Mouse (Mus musculus) midbrain, embryonic 13.5 days (tissue): ENCODE measurements around the gene Egln2. TPM values are rescaled to one million over a fixed set of nuclear protein-coding genes. Genes with fewer than 3 reads are reported as not detected.
A peak's percentile ranks its signal among the peaks of the same experiment; 100 is the strongest.

Experiments
- ATAC-seq: fragments of 200-750 bp; cut with Nextera tagmentation; 2 replicates; pipeline ENCODE4 v1.8.0; 2017; ENCODE audit warnings: mild to moderate bottlenecking, moderate TSS enrichment, moderate library complexity
- H3K27ac ChIP-seq: fragments of 300-500 bp; sonication (generic); 2 replicates; pipeline ENCODE4 v1.5.1; 2015; ENCODE audit warnings: inconsistent platforms, mild to moderate bottlenecking, moderate library complexity
- H3K27me3 ChIP-seq: fragments of 300-500 bp; sonication (generic); 2 replicates; pipeline ENCODE4 v1.6.1; 2015; ENCODE audit warnings: mild to moderate bottlenecking, inconsistent platforms
- H3K36me3 ChIP-seq: fragments of 300-500 bp; sonication (generic); 2 replicates; pipeline ENCODE4 v1.6.1; 2015; ENCODE audit warnings: mild to moderate bottlenecking, inconsistent platforms
- H3K4me1 ChIP-seq: fragments of 300-500 bp; sonication (generic); replicated peaks from 2 replicates; pipeline ENCODE4 v1.6.1; 2015; ENCODE audit warnings: inconsistent platforms
- H3K4me2 ChIP-seq: fragments of 300-500 bp; sonication (generic); replicated peaks from 2 replicates; pipeline ENCODE4 v1.6.1; 2015; ENCODE audit warnings: moderate library complexity, mild to moderate bottlenecking, inconsistent platforms
- H3K4me3 ChIP-seq: fragments of 300-500 bp; sonication (generic); replicated peaks from 2 replicates; pipeline ENCODE4 v1.5.1; 2015; ENCODE audit warnings: mild to moderate bottlenecking, inconsistent platforms
- H3K9ac ChIP-seq: fragments of 300-500 bp; sonication (generic); replicated peaks from 2 replicates; pipeline ENCODE4 v1.6.1; 2015; ENCODE audit warnings: mild to moderate bottlenecking, inconsistent platforms
- H3K9me3 ChIP-seq: fragments of 300-500 bp; sonication (generic); 2 replicates; pipeline ENCODE4 v1.6.1; 2016; ENCODE audit warnings: mild to moderate bottlenecking, inconsistent platforms
- WGBS: fragments of 180-500 bp; shearing (Covaris S2); methylation state at CpG from one replicate; pipeline ENCODE4 v1.1.7; 2015; 5-methylcytosine and 5-hydroxymethylcytosine counted together
- polyA plus RNA-seq: library from polyadenylated mRNA; unstranded; fragments of >200 nt; fragmentation: Nextera tagmentation; extraction: Ambion mirVana; gene quantifications from 2 replicates; pipeline ENCODE4 v1.2.1, GENCODE M21; 2015

Egln2 gene
- polyA plus RNA-seq, 1 experiment from 2014 or later: 101 TPM

DNA sequence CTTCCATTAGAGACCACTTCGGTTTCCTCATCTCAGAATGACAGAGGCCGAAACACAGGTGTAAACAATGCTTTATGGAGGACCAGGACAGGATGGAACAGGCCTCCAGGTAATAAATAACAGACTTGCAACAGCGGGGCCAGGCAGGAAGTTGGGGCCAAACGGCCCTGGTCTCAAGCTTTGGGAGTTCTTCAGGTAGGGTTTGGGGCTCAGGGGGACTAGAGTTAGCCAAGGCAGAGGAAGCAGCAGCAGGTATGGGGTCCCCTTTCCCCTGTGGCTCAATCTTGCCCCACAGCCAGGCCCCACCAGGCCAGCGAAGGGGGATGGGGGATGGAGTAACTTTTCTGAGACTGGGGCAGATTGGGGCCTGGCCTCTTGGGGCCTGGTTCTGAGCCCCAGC lies 1.8 kb upstream of the Egln2 start:
- peaks cover 44% of the 10 kb centered on the region for H3K36me3 ChIP-seq
- H3K27ac ChIP-seq: no peak overlapping the region
- WGBS: 93% methylated on average over 5 of the region's 5 CpGs
- no peak for ATAC-seq
- H3K9me3 ChIP-seq: no peaks in the 10 kb centered on the region
- H3K27me3 ChIP-seq: no peaks in the 10 kb centered on the region
- no peak overlapping the region for H3K4me2 ChIP-seq
- H3K4me1 ChIP-seq: peaks cover 35% of the 10 kb centered on the region
- H3K9ac ChIP-seq: no peak overlapping the region
- H3K4me3 ChIP-seq: no peak overlapping the region

DNA sequence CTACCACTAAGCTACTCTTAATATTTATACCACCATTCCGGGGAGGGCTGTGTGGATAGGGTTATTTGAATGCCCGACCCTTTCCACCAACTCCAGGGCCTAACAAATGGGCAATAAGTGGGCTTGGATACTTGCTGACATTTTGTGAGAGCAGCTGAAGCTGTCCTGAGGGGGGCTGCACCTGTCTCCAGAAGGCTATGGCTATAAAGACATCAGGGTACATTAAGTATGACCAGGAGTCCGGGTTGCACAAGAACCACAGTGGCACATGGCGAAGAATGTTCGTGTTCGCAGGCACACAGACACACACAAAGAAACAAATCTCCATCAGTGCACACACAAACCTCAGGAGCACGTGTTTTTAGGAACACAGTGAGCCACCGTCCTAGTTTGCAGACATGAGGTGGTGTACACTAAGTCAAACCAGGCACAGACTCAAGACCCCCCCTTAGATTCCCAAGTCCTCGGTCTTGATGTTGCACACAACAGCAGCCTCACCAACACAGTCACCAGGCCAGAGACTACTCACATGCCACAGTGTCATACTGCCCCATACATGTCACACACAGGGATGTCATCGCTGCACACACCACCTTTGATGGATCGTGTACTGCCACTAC lies 983 bp upstream of the Egln2 start:
- Histone ChIP-seq H3K4me1 (peaks cover 43% of the 10 kb centered on the region), H3K27me3 (no peaks in the 10 kb centered on the region), H3K36me3 (peaks cover 36% of the 10 kb centered on the region), H3K27ac (peak overlapping the region; percentile 99), H3K9me3 (no peaks in the 10 kb centered on the region), H3K9ac (peak overlapping the region; percentile 88), H3K4me3 (peak overlapping the region; percentile 77), H3K4me2 (peak overlapping the region; percentile 86)
- peak; percentile 2; the same call in 1 of the 2 replicates for ATAC-seq
- 76% methylated on average over 11 of the region's 11 CpGs for WGBS

DNA sequence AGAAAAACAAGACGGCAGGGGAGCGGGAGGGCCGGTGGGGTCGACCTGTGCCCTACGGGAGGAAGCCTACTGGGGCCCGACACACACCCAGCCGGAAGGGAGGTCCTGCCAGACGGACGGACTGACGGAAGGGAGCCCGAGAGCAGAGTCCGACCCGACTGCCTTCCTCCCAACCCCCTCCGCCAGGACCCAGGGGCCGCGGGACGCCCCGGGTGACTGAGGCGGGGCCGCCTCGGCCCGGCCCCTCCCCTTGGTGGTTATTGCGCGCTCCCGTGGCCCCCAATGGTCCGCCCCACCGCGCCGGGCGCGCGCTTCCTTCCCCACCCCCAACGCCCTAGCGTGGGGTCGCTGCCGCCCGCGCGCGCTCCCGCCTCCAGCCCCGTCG lies 381 bp downstream of the Egln2 start:
- Histone ChIP-seq H3K27ac (peak overlapping the region; percentile 99), H3K36me3 (peaks cover 36% of the 10 kb centered on the region), H3K9ac (peak overlapping the region; percentile 88), H3K4me2 (peak overlapping the region; percentile 86), H3K27me3 (no peaks in the 10 kb centered on the region), H3K4me1 (peaks cover 56% of the 10 kb centered on the region), H3K4me3 (peak overlapping the region; percentile 77), H3K9me3 (no peaks in the 10 kb centered on the region)
- under 1% methylated on average over 31 of the region's 43 CpGs for WGBS
- peak; percentile 68 for ATAC-seq

GRCm38 (mm10) chr7:27165696-27166095 lies 906 bp downstream of the Egln2 start:
- peaks cover 36% of the 10 kb centered on the region for H3K36me3 ChIP-seq
- no peaks in the 10 kb centered on the region for H3K9me3 ChIP-seq
- H3K9ac ChIP-seq: peak overlapping the region; percentile 88
- WGBS: 5% methylated on average over 8 of the region's 8 CpGs
- no peak for ATAC-seq
- H3K4me1 ChIP-seq: peaks cover 61% of the 10 kb centered on the region
- no peaks in the 10 kb centered on the region for H3K27me3 ChIP-seq
- peak overlapping the region; percentile 77 for H3K4me3 ChIP-seq
- H3K27ac ChIP-seq: peak overlapping the region; percentile 99
- H3K4me2 ChIP-seq: peak overlapping the region; percentile 86

DNA sequence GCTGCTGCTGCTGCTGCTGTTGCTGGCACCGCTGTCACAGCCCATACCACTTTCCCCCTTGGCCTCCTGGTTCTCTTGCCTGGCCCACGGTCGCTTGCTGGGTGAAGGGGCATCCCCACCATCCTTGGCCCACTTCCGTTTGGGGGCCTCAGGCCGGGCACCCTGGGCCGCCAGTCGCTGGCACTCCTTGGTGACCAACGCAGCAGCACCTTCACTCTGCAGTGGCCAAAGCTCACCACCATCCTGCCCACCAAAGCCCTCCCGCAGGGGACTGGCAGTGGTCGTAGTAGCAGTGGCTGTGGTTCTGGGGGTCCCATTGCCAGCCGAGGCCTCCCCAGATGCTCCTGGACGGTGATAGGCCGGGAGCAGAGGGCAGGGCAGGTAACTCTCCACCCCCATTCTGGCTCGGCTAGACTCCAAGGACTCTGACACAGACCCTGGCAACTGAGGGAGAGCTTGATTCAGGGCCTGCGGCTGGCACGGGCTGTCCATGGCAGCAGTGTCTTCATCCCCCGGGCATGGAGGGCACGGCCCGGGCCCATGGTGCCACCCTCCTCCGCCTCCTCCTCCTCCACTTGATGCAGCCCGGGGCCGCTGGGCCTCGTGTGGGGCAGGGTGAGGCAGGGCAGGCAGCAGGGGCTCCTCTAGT lies 1.5 kb downstream of the Egln2 start:
- H3K9ac ChIP-seq: peak overlapping the region; percentile 88
- H3K4me1 ChIP-seq: peaks cover 67% of the 10 kb centered on the region
- peaks cover 33% of the 10 kb centered on the region for H3K36me3 ChIP-seq
- H3K4me2 ChIP-seq: peak overlapping the region; percentile 86
- no peaks in the 10 kb centered on the region for H3K27me3 ChIP-seq
- 0 out of 2 replicates have a peak overlapping the region, but pooled peaks have one; percentile 99 for H3K27ac ChIP-seq
- peak; percentile 12; the same call in 1 of the 2 replicates for ATAC-seq
- H3K4me3 ChIP-seq: peak overlapping the region; percentile 77
- no peaks in the 10 kb centered on the region for H3K9me3 ChIP-seq
- WGBS: 75% methylated on average over 22 of the region's 23 CpGs

DNA sequence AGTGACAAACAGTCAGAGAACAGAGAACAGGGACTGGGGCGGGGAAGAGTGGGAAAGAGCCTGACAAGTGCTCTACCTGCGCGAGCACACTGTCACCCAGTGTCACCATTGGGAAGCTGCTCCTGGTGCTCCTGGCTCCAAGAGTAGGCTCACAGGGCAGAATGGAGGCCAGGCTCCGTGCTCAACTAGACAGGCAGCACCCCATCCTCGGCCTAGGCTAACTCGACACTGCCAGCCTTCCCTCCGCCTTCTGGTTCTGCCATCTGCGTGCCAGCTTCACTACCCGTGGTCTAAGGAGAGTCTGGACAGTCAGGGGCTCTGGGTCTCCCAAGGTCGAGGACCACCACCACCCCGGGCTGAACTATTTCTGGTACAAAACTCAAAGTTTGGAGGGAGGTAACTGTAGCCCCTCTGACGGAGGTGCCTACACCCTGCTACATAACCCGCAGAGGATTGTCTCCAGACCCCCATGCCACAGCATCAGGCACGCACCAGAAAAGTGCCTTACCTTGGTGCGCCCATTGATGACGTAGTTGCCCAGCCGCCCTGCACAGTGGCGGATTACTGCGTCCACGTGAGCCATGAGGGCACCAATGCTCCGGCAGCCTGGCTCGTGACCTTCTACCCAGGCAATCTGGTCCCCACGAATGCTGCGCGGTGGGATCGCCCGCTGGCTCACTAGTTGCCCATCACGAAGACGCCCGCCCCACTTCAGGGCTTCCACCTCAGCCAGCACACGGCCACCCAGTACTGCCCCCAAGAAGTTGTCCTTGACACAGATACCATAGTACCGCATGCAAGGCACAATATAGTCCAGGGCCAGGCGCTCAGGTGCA lies 2.3 kb downstream of the Egln2 start:
- 89% methylated on average over 33 of the region's 33 CpGs for WGBS

DNA sequence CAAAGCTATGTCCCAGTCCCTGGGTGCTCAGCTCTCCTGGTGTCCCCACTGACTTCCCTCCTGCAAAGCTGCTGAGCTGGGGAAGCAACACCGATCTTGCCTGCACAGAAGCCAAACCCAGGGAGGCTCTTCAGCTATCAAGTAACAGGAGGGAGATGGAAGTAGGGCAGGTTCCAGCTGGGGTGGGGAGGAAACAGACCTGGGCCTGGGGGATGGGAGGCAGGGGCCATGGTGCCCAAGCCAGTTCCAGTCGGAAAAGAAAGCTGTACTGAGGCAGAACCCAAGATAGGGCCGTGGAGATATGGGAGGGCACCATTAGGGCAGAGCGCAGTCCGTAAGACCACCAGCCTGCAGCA lies 3.2 kb downstream of the Egln2 start:
- peak overlapping the region; percentile 88 for H3K9ac ChIP-seq
- H3K36me3 ChIP-seq: peaks cover 43% of the 10 kb centered on the region
- peaks cover 73% of the 10 kb centered on the region for H3K4me1 ChIP-seq
- H3K27ac ChIP-seq: peak overlapping the region; percentile 32; the same call in 1 of the 2 replicates
- H3K4me3 ChIP-seq: peak overlapping the region; percentile 77
- no peaks in the 10 kb centered on the region for H3K9me3 ChIP-seq
- H3K4me2 ChIP-seq: peak overlapping the region; percentile 86
- ATAC-seq: no peak
- WGBS: 84% methylated on average over 5 of the region's 5 CpGs
- H3K27me3 ChIP-seq: no peaks in the 10 kb centered on the region

More for the DNA sequence above, 2.3 kb downstream of the Egln2 start:
- peak overlapping the region; percentile 77 for H3K4me3 ChIP-seq
- H3K27me3 ChIP-seq: no peaks in the 10 kb centered on the region
- H3K27ac ChIP-seq: no peak overlapping the region
- H3K4me2 ChIP-seq: peak overlapping the region; percentile 86
- no peaks in the 10 kb centered on the region for H3K9me3 ChIP-seq
- no peak for ATAC-seq
- H3K9ac ChIP-seq: peak overlapping the region; percentile 88
- H3K4me1 ChIP-seq: peaks cover 73% of the 10 kb centered on the region
- H3K36me3 ChIP-seq: peaks cover 36% of the 10 kb centered on the region

- Histone ChIP-seq H3K9ac (peak overlapping the region; percentile 88), H3K27ac (peak overlapping the region; percentile 32; the same call in 1 of the 2 replicates), H3K36me3 (peaks cover 48% of the 10 kb centered on the region), H3K9me3 (no peaks in the 10 kb centered on the region), H3K27me3 (no peaks in the 10 kb centered on the region), H3K4me3 (peak overlapping the region; percentile 77), H3K4me1 (peaks cover 72% of the 10 kb centered on the region), H3K4me2 (peak overlapping the region; percentile 86)
- no peak for ATAC-seq
- WGBS: 81% methylated on average over 5 of the region's 5 CpGs
Measured at GRCm38 (mm10) chr7:27162780-27163449, 3.7 kb downstream of the Egln2 start.

GRCm38 (mm10) chr7:27161744-27162143 lies 4.9 kb downstream of the Egln2 start:
- Histone ChIP-seq H3K27ac (0 out of 2 replicates have a peak overlapping the region, but pooled peaks have one; percentile 35), H3K4me2 (peak overlapping the region; percentile 86), H3K9ac (peak overlapping the region; percentile 44; the same call in 1 of the 2 replicates), H3K36me3 (peaks cover 56% of the 10 kb centered on the region), H3K27me3 (no peaks in the 10 kb centered on the region), H3K9me3 (no peaks in the 10 kb centered on the region), H3K4me3 (no peak overlapping the region), H3K4me1 (peaks cover 62% of the 10 kb centered on the region)
- WGBS: 90% methylated on average over 4 of the region's 4 CpGs
- no peak for ATAC-seq

DNA sequence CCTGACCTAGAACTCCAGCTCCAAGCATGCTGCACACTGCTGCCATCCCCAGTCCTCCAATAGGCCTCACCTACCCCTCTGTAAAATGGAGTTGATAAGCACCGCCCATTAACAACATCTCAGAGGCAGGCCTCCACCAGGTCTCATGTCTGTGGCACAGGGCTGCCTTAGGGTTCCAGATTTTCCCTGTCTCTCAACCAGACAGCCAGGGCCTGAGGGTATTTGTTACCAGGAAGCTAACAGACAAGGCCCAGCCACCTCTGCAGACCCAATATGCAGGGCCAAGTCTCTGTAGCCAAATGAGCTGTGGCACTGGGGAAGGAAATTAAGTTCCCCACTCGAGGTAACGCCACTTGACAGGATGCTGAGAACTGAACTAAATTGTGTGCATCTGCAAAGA lies 5.7 kb downstream of the Egln2 start:
- Histone ChIP-seq H3K9me3 (no peaks in the 10 kb centered on the region), H3K9ac (peak overlapping the region; percentile 28; the same call in 1 of the 2 replicates), H3K4me3 (no peak overlapping the region), H3K27me3 (no peaks in the 10 kb centered on the region), H3K4me2 (no peak overlapping the region), H3K36me3 (peaks cover 58% of the 10 kb centered on the region), H3K27ac (no peak overlapping the region; the same call in 1 of the 2 replicates), H3K4me1 (peaks cover 62% of the 10 kb centered on the region)
- no peak for ATAC-seq
- WGBS: 95% methylated on average over 3 of the region's 3 CpGs

- H3K4me3 ChIP-seq: no peak overlapping the region
- H3K27ac ChIP-seq: peak overlapping the region; percentile 37; the same call in 1 of the 2 replicates
- WGBS: 21% methylated on average over 8 of the region's 8 CpGs
- H3K4me1 ChIP-seq: peaks cover 54% of the 10 kb centered on the region
- H3K36me3 ChIP-seq: peaks cover 56% of the 10 kb centered on the region
- no peak overlapping the region for H3K9ac ChIP-seq
- H3K9me3 ChIP-seq: no peaks in the 10 kb centered on the region
- 0 out of 2 replicates have a peak overlapping the region, but pooled peaks have one; percentile 15 for H3K4me2 ChIP-seq
- ATAC-seq: peak; percentile 94
- no peaks in the 10 kb centered on the region for H3K27me3 ChIP-seq
Measured at GRCm38 (mm10) chr7:27159882-27160281, 6.7 kb downstream of the Egln2 start.
